Mouse (Mus musculus) intestine, postnatal 0 days (tissue): Measurements from ENCODE around the gene Adarb2. TPM values are rescaled to one million over a fixed set of nuclear protein-coding genes. Genes with fewer than 3 reads are reported as not detected.

ENCODE experiments used
- ATAC-seq: fragments of 200-750 bp; cut with Nextera tagmentation; 2 replicates; pipeline ENCODE4 v1.8.0; 2017; ENCODE audit warnings: mild to moderate bottlenecking, moderate TSS enrichment, moderate library complexity
- H3K27ac ChIP-seq: fragments of 300-500 bp; sonication (generic); 2 replicates; pipeline ENCODE4 v1.5.1; 2014; ENCODE audit warnings: mild to moderate bottlenecking, low read depth, low read length, moderate library complexity
- H3K27me3 ChIP-seq: fragments of 300-500 bp; sonication (generic); replicated peaks from 2 replicates; pipeline ENCODE4 v1.6.1; 2014; ENCODE audit warnings: low read length, mixed read lengths; ENCODE audit not compliant: control insufficient read depth, insufficient read depth
- H3K36me3 ChIP-seq: fragments of 300-500 bp; sonication (generic); 2 replicates; pipeline ENCODE4 v1.6.1; 2014; ENCODE audit warnings: mild to moderate bottlenecking, moderate library complexity; ENCODE audit not compliant: control insufficient read depth, insufficient read depth
- H3K4me1 ChIP-seq: fragments of 300-500 bp; sonication (generic); replicated peaks from 2 replicates; pipeline ENCODE4 v1.6.1; 2014; ENCODE audit warnings: antibody characterized with exemption, low read length, mixed read lengths; ENCODE audit not compliant: control insufficient read depth, insufficient read depth
- H3K4me2 ChIP-seq: fragments of 300-500 bp; sonication (generic); replicated peaks from 2 replicates; pipeline ENCODE4 v1.6.1; 2014; ENCODE audit warnings: low read depth, mild to moderate bottlenecking, moderate library complexity
- H3K4me3 ChIP-seq: fragments of 300-500 bp; sonication (generic); 2 replicates; pipeline ENCODE4 v1.5.1; 2014; ENCODE audit warnings: low read depth, low read length
- H3K9ac ChIP-seq: fragments of 300-500 bp; sonication (generic); 2 replicates; pipeline ENCODE4 v1.6.1; 2014; ENCODE audit warnings: mild to moderate bottlenecking, low read depth, low read length
- H3K9me3 ChIP-seq: fragments of 300-500 bp; sonication (generic); 2 replicates; pipeline ENCODE4 v1.6.1; 2016; ENCODE audit warnings: mixed run types; ENCODE audit not compliant: control insufficient read depth
- CTCF ChIP-seq: sonication (generic); IDR thresholded peaks from 2 replicates; pipeline ENCODE4 v1.5.1; 2016; ENCODE audit warnings: low read depth, mild to moderate bottlenecking, control low read depth, antibody characterized with exemption, moderate library complexity
- WGBS: fragments of 180-500 bp; shearing (Covaris S2); extraction: QIAGEN DNeasy Blood & Tissue Kit; methylation state at CpG from one replicate; pipeline ENCODE4 v1.1.7; 2014; 5-methylcytosine and 5-hydroxymethylcytosine counted together
- polyA plus RNA-seq: library from polyadenylated mRNA; unstranded; fragments of >200 nt; fragmentation: Nextera tagmentation; extraction: Ambion mirVana; gene quantifications from 2 replicates; pipeline ENCODE4 v1.2.1, GENCODE M21; 2015

The Adarb2 gene
- polyA plus RNA-seq, 1 experiment from 2014 or later: 0.14 TPM

- Histone ChIP-seq H3K27me3 (no peaks in the 10 kb centered on the region), H3K27ac (no peak overlapping the region), H3K4me2 (no peak overlapping the region), H3K36me3 (no peaks in the 10 kb centered on the region), H3K9ac (no peak overlapping the region), H3K9me3 (no peaks in the 10 kb centered on the region), H3K4me3 (no peak overlapping the region), H3K4me1 (no peaks in the 10 kb centered on the region)
- ATAC-seq: no peak
- WGBS: 65% methylated on average over 1 of the region's 1 CpGs
- TF ChIP-seq CTCF: no peak
These were observed 162.9 kb downstream of the Adarb2 start for GRCm38 (mm10) chr13:8365523-8365922.

- Histone ChIP-seq H3K27ac (no peak overlapping the region), H3K9me3 (no peaks in the 10 kb centered on the region), H3K36me3 (no peaks in the 10 kb centered on the region), H3K4me1 (no peaks in the 10 kb centered on the region), H3K27me3 (no peaks in the 10 kb centered on the region), H3K4me2 (no peak overlapping the region), H3K9ac (no peak overlapping the region), H3K4me3 (no peak overlapping the region)
- no peak for ATAC-seq
- 83% methylated on average over 4 of the region's 4 CpGs for WGBS
- TF ChIP-seq CTCF: no peak
These were observed 163.4 kb downstream of the Adarb2 start for GRCm38 (mm10) chr13:8366087-8366486.

- Histone ChIP-seq H3K36me3 (no peaks in the 10 kb centered on the region), H3K4me1 (no peaks in the 10 kb centered on the region), H3K4me3 (no peak overlapping the region), H3K9ac (no peak overlapping the region), H3K27me3 (no peaks in the 10 kb centered on the region), H3K4me2 (no peak overlapping the region), H3K27ac (no peak overlapping the region), H3K9me3 (no peaks in the 10 kb centered on the region)
- no peak for ATAC-seq
- 84% methylated on average over 7 of the region's 7 CpGs for WGBS
- no peak for TF ChIP-seq CTCF
These were observed 167.3 kb downstream of the Adarb2 start for GRCm38 (mm10) chr13:8369868-8370387.

- Histone ChIP-seq H3K4me2 (no peak overlapping the region), H3K27me3 (no peaks in the 10 kb centered on the region), H3K27ac (no peak overlapping the region), H3K4me1 (no peaks in the 10 kb centered on the region), H3K9me3 (no peaks in the 10 kb centered on the region), H3K9ac (no peak overlapping the region), H3K36me3 (no peaks in the 10 kb centered on the region), H3K4me3 (no peak overlapping the region)
- no peak for ATAC-seq
- TF ChIP-seq CTCF: no peak
- WGBS: 45% methylated on average over 1 of the region's 1 CpGs
These were observed 185.9 kb downstream of the Adarb2 start for GRCm38 (mm10) chr13:8388541-8388940.

GRCm38 (mm10) chr13:8400265-8401041 is 197.8 kb downstream of the Adarb2 start:
- no peaks in the 10 kb centered on the region for H3K4me1 ChIP-seq
- H3K9me3 ChIP-seq: no peaks in the 10 kb centered on the region
- no peak for ATAC-seq
- H3K27ac ChIP-seq: no peak overlapping the region
- H3K36me3 ChIP-seq: no peaks in the 10 kb centered on the region
- no peak overlapping the region for H3K4me2 ChIP-seq
- H3K27me3 ChIP-seq: no peaks in the 10 kb centered on the region
- no peak overlapping the region for H3K4me3 ChIP-seq
- WGBS: 81% methylated on average over 4 of the region's 4 CpGs
- no peak overlapping the region for H3K9ac ChIP-seq
- no peak for TF ChIP-seq CTCF

GRCm38 (mm10) chr13:8402324-8402873 is 199.7 kb downstream of the Adarb2 start:
- WGBS: 75% methylated on average over 3 of the region's 3 CpGs
- ATAC-seq: no peak
- no peaks in the 10 kb centered on the region for H3K36me3 ChIP-seq
- H3K4me3 ChIP-seq: no peak overlapping the region
- no peak overlapping the region for H3K4me2 ChIP-seq
- no peaks in the 10 kb centered on the region for H3K4me1 ChIP-seq
- no peaks in the 10 kb centered on the region for H3K9me3 ChIP-seq
- H3K9ac ChIP-seq: no peak overlapping the region
- H3K27me3 ChIP-seq: no peaks in the 10 kb centered on the region
- no peak overlapping the region for H3K27ac ChIP-seq
- no peak for TF ChIP-seq CTCF
